Mouse (Mus musculus) B cell, adult 2 months (primary cell): ENCODE measurements around the gene Adrb1.

ENCODE experiments used
- DNase-seq, 2 experiments: peaks; one replicate each; pipeline ENCODE4 v3.0.0; 2022

Adrb1 gene

GRCm38 (mm10) chr19:56703238-56704097 is 18.5 kb upstream of the Adrb1 start:
- no peak for DNase-seq

GRCm38 (mm10) chr19:56705026-56705675 is 16.8 kb upstream of the Adrb1 start:
- no peak for DNase-seq

GRCm38 (mm10) chr19:56708794-56709193 is 13.2 kb upstream of the Adrb1 start:
- DNase-seq = no peak

GRCm38 (mm10) chr19:56710131-56710905 is 11.7 kb upstream of the Adrb1 start:
- no peak for DNase-seq

- DNase-seq = no peak
Observed at GRCm38 (mm10) chr19:56713613-56714012, 8.4 kb upstream of the Adrb1 start.

GRCm38 (mm10) chr19:56714661-56715170 is 7.3 kb upstream of the Adrb1 start:
- no peak for DNase-seq

GRCm38 (mm10) chr19:56718046-56718445 is 4.0 kb upstream of the Adrb1 start:
- no peak for DNase-seq

- DNase-seq = no peak
Observed at GRCm38 (mm10) chr19:56720882-56721281, 1.1 kb upstream of the Adrb1 start.

- DNase-seq = peak; percentile 4 to 14
Observed at GRCm38 (mm10) chr19:56722291-56722707, 300 bp downstream of the Adrb1 start.

GRCm38 (mm10) chr19:56722711-56723330 is 822 bp downstream of the Adrb1 start:
- DNase-seq = peak in 1 of 2 experiments; percentile 10

- DNase-seq = peak; percentile 47 to 52
Observed at GRCm38 (mm10) chr19:56723331-56724125, 1.5 kb downstream of the Adrb1 start.

- DNase-seq = peak; percentile 4 to 21
Observed at GRCm38 (mm10) chr19:56724126-56724597, 2.2 kb downstream of the Adrb1 start.

- DNase-seq = no peak
Observed at GRCm38 (mm10) chr19:56727170-56727877, 5.3 kb downstream of the Adrb1 start.

GRCm38 (mm10) chr19:56734033-56734572 is 12.1 kb downstream of the Adrb1 start:
- DNase-seq = peak; percentile 31 to 32

GRCm38 (mm10) chr19:56735747-56736146 is 13.7 kb downstream of the Adrb1 start:
- DNase-seq = no peak

GRCm38 (mm10) chr19:56736287-56736686 is 14.3 kb downstream of the Adrb1 start:
- no peak for DNase-seq

- DNase-seq = no peak
Observed at GRCm38 (mm10) chr19:56745061-56745460, 23.1 kb downstream of the Adrb1 start.

- DNase-seq = no peak
Observed at GRCm38 (mm10) chr19:56745528-56745927, 23.5 kb downstream of the Adrb1 start.

GRCm38 (mm10) chr19:56746618-56747017 is 24.6 kb downstream of the Adrb1 start:
- no peak for DNase-seq

GRCm38 (mm10) chr19:56747878-56748277 is 25.9 kb downstream of the Adrb1 start:
- DNase-seq = no peak

- DNase-seq = no peak
Observed at GRCm38 (mm10) chr19:56749343-56749742, 27.3 kb downstream of the Adrb1 start.
